Mouse (Mus musculus) kidney, postnatal 10 days (tissue): ENCODE results near the gene Cyfip2.

ENCODE experiments used
- DNase-seq: peaks from one replicate; pipeline ENCODE4 v3.0.0; 2021; ENCODE audit warnings: mixed read lengths

Cyfip2 gene

DNA sequence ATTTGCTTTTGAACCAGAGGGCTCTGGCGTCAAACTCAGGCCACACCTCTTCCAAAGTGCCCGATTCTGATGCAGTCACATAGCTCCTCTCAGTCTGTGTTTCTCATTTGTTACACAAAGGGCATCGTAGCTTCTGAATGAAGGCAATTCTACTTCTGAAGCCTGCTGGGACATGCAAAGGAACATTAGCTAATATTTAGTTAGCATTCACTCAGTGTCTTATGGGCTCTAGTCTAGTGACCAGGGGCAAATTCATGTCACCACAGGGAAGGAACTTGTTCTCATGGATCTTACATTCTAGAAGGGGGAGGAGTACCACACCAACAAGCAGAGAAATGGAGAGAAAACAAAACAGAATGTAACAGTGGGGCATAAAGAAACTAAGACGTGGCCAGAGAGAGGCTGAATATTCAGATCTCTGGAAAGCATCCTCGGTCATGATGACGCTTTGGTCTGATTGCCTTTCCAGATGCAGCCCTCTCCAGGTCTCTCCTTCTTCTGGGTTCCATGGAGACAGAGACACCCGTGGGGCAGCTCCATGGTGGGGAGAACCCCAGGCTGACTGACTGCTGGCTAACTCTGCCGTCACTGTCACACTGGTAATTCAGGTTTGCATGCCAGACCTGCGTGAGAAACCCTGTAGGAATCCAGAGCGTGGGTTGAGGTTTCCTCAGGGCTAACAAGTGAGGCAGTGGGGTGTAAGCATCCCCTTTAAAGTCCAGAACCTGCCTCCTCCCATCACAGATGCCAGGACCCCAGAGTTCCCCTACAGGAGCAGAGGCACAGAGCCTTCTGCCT is 135.2 kb downstream of the Cyfip2 start:
- DNase-seq: no peak

DNA sequence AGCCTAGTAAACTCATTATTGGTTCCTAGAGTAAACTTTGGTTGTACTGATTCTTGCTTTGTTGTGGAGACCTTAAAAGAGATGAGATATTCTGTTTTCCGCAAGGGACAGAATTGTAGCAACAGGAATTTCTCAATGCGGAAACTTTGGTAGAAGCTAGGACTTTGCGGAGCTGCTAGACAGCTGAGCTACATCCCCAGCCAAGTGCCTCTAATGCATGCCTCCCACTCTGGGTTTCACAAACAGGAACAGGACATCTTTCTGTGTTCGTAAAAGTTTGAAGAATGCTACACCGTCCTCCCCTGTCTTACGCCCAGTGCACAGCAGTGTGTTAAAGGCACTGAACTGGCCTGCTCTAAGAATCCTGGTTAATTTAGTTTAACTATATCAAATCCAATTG is 136.5 kb downstream of the Cyfip2 start:
- DNase-seq: no peak

DNA sequence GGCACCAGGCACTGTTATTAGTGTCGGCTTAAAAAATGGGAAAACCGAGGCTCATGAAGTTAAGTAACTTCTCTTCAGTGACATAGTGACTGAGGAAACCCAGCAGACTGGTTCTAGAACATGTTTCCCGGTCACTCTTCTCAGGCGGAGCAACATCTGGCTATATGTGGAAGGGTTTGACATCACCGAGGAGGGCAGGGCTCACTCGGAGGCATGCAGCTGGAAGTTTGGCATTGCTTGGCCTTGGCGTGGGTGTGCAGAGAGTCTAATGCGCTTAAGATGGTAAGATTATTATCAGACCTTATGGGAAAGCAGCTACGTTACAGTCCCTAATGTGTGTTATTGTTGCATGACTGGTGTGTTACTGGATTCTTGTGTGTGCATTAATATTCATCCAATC is 140.5 kb downstream of the Cyfip2 start:
- no peak for DNase-seq

DNA sequence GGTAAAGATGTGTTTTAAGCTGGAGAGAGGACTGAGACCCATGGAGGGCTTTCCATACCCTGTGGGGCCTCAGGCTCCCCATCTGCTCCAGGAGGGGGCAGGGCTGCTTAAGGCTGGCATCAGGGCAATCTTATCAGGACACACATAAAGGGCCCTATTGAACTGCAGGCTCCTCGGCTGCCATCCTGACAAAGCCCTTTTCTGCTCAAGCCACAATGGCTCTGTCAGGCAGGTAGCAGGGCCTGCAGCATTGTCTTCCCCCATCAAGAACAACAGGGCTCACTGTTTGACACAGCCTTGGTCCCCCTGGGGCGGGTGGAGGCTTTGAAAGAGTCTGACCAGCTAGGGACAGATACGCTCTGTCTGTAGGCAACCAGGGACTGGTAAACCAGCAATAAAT is 142.8 kb downstream of the Cyfip2 start:
- DNase-seq: no peak

DNA sequence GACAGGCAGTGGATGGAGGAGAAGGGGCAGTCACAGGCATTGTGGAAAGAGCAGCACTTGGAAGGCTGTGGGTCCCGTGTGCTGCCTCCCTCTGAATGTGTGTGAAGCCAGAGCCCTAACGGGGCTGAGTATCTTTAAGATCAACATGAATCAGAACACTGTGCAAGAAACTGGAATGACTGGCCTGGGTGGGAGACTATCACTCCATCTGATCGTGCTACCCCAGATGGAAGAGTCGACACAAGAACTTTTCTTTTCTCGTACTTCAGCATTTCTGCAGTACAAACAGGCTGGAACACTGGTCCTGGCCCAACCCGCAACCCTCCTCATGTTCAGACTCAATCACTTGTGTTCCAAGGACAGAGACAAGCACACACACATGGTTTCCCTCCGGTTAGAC is 144.2 kb downstream of the Cyfip2 start:
- DNase-seq: no peak

DNA sequence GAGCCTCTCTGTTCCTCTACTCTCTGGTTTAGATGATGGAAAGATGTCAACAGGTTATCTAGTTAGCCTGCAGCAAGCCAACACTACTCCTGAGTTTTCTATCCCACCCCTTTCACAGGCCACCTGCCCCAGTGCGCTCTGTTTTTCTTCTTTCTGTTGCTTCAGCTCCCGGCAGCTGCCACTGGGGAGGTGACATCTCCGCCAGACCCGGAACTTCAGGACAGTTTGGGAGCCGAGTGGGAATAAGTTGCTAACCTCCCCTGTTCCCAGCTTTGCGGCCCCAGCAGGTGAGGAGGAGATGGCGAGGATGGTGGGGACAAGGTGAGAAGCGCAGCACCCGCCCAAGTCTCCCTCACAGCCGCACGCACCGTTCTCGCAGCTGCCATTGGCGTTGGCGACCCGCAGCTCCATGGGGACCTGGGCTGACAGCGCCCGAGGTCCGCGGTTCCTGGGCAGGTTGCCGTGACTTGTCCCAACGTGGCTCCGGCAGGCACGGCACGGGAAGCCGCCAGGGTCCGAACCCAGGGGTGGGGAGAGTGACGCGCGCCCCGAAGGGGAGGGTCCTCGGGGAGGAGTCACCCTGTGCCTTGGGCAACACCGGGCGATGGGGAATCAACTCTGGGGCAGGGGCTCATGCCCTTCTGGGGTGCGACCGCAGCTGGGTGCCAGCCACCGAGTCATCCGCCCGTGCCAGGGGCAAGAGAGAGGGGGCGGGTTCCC is 146.6 kb downstream of the Cyfip2 start, which contains the start of gene Nipal4:
Nipal4 (minus strand) TSS at position 643 of the 720 bp plus-strand sequence.
- DNase-seq: peak; percentile 54

DNA sequence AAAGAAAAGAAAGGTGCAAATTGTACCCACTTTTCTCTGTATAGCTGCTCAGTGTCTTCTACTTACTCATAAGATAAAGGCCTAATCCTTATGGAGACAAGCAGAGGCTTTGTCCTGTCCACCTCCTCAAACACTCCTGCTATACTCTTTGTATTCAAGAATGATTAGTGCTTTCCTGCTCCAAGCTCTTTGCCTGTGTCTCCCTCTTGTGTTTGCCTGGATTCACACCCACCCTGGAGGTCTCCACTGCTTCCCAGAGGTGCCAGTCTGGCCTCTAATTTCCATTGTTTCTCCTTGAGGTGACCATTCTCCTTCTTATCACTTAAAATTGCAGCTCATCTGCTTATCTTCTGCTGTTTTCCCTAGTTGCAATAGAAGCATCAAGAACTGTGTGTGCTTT is 155.2 kb downstream of the Cyfip2 start:
- DNase-seq: no peak

DNA sequence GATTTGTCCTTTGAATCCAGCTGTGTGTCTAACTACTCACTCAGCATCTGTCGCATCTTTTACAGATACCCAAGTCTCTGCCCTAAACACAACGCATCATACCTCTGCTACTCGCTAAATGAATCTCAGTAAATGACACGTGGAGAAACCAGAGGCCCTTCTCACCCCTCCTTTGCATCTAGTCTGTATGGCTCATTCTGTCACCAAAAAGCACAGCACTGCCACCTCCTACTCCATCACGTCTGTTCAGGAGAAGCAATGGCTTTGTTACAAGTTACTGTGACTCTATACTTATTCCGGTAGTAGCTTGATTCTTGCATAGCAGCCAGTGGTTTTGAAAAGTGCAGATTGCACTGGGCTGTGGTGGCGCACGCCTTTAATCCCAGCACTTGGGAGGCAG is 155.7 kb downstream of the Cyfip2 start:
- DNase-seq: no peak

DNA sequence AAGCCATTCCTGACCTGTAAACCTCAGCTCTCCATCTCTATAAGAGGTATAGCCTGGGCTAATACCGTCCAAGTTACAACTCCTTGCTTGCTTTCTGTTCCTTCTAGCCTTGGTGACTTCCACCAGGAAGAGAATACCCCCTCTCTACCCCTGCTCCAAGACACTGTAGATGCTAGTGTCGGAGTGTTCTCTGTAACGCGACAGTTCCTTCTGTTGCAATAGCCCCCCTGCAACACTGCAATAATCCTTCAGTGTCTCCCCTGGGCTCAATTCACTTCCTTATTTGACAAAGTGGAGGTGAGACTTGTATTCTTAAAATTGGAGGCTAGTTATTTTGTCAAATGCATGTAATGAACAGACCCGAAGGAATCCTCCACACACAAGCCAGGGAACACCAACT is 166.0 kb downstream of the Cyfip2 start:
- DNase-seq: no peak

DNA sequence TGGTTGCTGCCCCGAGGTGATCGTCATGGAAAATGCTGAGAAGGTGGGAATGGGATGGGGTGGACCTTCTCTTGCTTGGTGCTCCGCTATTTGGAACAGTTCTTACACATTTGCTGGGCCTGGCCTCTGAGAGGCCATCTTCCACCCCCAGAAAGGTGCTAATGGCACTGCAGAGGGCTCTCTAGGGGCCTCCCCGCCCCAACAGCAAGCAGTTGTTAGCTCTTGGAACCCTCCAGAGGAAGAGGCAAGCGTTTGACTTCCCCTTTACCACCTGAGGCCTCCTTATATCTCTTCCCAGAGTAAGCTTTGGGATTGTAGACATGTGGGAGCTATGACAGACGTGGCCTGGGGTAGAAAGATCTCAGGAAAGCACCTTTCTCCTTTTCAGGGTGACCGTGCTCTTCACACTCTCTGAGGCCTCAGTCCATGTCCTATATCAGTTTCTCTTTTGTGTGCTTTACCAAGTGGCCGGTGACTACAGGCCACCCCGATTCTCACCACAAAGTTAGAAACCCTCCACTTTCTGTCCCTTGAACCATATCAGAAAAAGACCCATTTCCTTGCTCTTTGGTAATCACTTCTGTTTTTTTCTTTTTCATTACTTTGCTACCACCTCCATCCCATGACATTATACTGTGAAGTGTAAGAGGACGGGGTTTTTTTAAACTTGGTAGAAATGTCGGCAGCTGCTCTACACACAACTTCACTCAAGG is 167.3 kb downstream of the Cyfip2 start:
- DNase-seq: no peak
